Mouse (Mus musculus) heart, embryonic 14.5 days (tissue): ENCODE data around the gene Col26a1. TPM values are rescaled to one million over a fixed set of nuclear protein-coding genes. Genes with fewer than 3 reads are reported as not detected.

ENCODE experiments used
- ATAC-seq: fragments of 200-750 bp; cut with Nextera tagmentation; 2 replicates; pipeline ENCODE4 v1.8.0; 2017; ENCODE audit warnings: low read depth, moderate TSS enrichment; ENCODE audit not compliant: insufficient number of reproducible peaks, insufficient read depth, low FRiP score
- H3K27ac ChIP-seq, 2 experiments: fragments of 200-500 bp in 1 of 2; fragments of 300-500 bp in 1 of 2; sonication (generic) in 1 of 2; replicated peaks in 1 of 2; 2 replicates each; pipeline ENCODE4 v1.5.1; 2012 to 2014; ENCODE audit warnings: low read depth in 2 of 2, low read length in 2 of 2, control low read depth in 1 of 2, mild to moderate bottlenecking in 1 of 2, mixed read lengths in 1 of 2; ENCODE audit not compliant: control insufficient read depth in 1 of 2, insufficient read depth in 1 of 2
- H3K27me3 ChIP-seq: fragments of 300-500 bp; sonication (generic); 2 replicates; pipeline ENCODE4 v1.6.1; 2014; ENCODE audit warnings: mild to moderate bottlenecking, low read length, control low read depth; ENCODE audit not compliant: control insufficient read depth, insufficient read depth
- H3K36me3 ChIP-seq: fragments of 300-500 bp; sonication (generic); 2 replicates; pipeline ENCODE4 v1.6.1; 2014; ENCODE audit warnings: mild to moderate bottlenecking, control low read depth, low read length, mixed read lengths; ENCODE audit not compliant: control insufficient read depth, insufficient read depth
- H3K4me1 ChIP-seq, 2 experiments: fragments of 200-500 bp in 1 of 2; fragments of 300-500 bp in 1 of 2; sonication (generic) in 1 of 2; 2 replicates each; pipeline ENCODE4 v1.6.1; 2012 to 2014; ENCODE audit warnings: low read length in 2 of 2, control low read depth in 1 of 2, mixed read lengths in 1 of 2; ENCODE audit not compliant: control insufficient read depth in 2 of 2, insufficient read depth in 2 of 2
- H3K4me2 ChIP-seq: fragments of 300-500 bp; sonication (generic); 2 replicates; pipeline ENCODE4 v1.6.1; 2014; ENCODE audit warnings: mild to moderate bottlenecking, low read length
- H3K4me3 ChIP-seq, 2 experiments: fragments of 200-500 bp in 1 of 2; fragments of 300-500 bp in 1 of 2; sonication (generic) in 1 of 2; 2 replicates each; pipeline ENCODE4 v1.5.1; 2012 to 2014; ENCODE audit warnings: low read length in 2 of 2, mild to moderate bottlenecking in 2 of 2, control low read depth in 1 of 2, low read depth in 1 of 2, moderate library complexity in 1 of 2; ENCODE audit not compliant: control insufficient read depth in 1 of 2, insufficient read depth in 1 of 2
- H3K9ac ChIP-seq: fragments of 300-500 bp; sonication (generic); 2 replicates; pipeline ENCODE4 v1.6.1; 2014; ENCODE audit warnings: mild to moderate bottlenecking, low read length
- H3K9me3 ChIP-seq: fragments of 300-500 bp; sonication (generic); 2 replicates; pipeline ENCODE4 v1.6.1; 2016; ENCODE audit warnings: low read length, control low read depth; ENCODE audit not compliant: control insufficient read depth
- WGBS: fragments of 180-500 bp; shearing (Covaris S2); extraction: QIAGEN DNeasy Blood & Tissue Kit; methylation state at CpG from one replicate; pipeline ENCODE4 v1.1.7; 2014; 5-methylcytosine and 5-hydroxymethylcytosine counted together
- polyA plus RNA-seq: library from polyadenylated mRNA; unstranded; fragments of >200 nt; fragmentation: Nextera tagmentation; extraction: Ambion mirVana; gene quantifications from 2 replicates; pipeline ENCODE4 v1.2.1, GENCODE M21; 2014

Gene Col26a1
- polyA plus RNA-seq = 7.8 and 14.2 TPM in 2 replicates

DNA sequence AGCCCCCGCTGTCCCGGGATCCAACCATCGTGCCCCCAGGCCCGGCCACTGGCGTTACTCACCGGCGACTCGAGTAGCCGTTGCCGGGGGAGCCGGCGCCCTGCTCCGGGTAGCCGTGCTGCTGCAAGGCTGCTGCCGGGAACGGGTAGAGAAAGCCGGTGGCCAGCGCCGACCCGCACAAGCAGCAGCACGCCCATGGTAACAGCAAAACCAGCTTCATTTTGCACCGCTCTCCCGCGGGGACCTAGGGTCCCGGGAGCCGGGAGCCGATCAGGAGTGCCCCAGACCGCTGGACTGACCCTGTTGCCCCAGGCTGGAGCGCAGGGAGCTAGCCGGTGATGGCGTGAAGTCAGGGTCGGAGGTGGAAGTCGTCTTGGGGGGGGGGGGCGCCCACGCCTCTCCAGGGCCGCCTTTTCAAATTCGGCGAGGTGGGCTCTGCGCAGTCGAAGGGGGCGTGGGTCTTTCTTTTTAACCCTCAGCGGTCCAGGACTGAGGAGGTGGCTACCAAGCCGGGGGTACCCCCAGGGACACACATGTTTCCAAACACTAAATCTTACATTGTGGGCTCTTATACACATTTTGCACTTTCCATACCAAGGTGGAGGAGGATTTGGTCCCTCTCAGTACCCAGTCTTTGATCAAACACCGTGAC, at the start of gene Col26a1:
Gene Col26a1, minus strand, starts transcription at position 422 of the 652 bp plus-strand sequence.
- H3K9ac ChIP-seq = peak within 1 kb of the TSS; percentile 73
- peak within 1 kb of the TSS; percentile 48 to 53 for H3K4me3 ChIP-seq
- H3K9me3 ChIP-seq = no peaks in the 10 kb centered on the region
- no peaks in the 10 kb centered on the region for H3K36me3 ChIP-seq
- WGBS = 2% methylated on average over 41 of the region's 44 CpGs
- H3K27me3 ChIP-seq = peaks cover 31% of the 10 kb centered on the region
- peak within 1 kb of the TSS; percentile 82 for H3K4me2 ChIP-seq
- peaks cover 2 to 13% of the 10 kb centered on the region in 2 experiments; a peak in 3 of 4 replicates for H3K4me1 ChIP-seq
- H3K27ac ChIP-seq = no peak within 1 kb of the TSS
- ATAC-seq = no peak

DNA sequence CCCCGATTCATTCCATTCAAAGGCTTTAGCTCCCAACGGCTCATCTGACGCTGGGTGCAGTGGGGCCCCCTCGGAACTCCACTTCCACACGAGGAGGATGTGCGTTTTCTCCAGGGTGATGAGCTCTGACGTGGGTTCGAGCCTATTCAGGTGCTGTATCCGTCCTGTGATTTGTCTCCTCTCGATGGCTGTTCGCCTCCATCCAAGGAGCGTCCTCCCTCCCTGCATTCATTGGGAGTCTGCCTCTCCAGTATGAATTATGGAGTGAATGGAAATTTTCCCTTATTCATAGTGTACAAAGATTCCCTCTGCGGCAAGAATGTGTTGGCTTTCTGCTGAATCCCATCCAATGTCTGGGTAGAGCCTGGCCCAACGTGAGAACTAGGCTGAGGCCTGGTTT, 48.9 kb upstream of the Col26a1 start:
- no peak for ATAC-seq

DNA sequence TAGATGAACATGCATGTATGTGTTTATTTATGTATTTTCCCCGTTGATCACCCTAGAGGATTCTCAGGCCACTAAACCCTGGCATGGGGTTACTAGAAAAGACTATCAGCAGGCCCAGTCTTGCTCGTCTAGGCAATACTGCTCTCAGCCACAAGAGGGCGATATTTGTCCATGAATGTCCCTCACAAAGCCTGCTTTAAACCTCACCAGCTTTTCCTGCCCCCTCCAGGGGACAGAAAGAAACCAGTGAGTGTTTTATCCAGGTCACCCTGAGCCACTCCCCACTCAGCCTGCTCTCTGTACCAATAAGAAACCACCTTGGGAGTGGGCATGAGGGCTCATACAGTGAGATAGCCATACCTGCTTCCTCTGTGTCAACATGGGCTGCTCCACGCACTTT, 46.1 kb upstream of the Col26a1 start:
- WGBS = 18% methylated on average over 4 of the region's 4 CpGs
- no peaks in the 10 kb centered on the region; a peak in 1 of 4 replicates for H3K4me1 ChIP-seq
- no peaks in the 10 kb centered on the region for H3K9me3 ChIP-seq
- no peak overlapping the region for H3K9ac ChIP-seq
- H3K4me3 ChIP-seq = no peak overlapping the region
- no peaks in the 10 kb centered on the region for H3K27me3 ChIP-seq
- no peaks in the 10 kb centered on the region for H3K36me3 ChIP-seq
- H3K4me2 ChIP-seq = no peak overlapping the region
- ATAC-seq = peak; percentile 59; the same call in 1 of the 2 replicates
- no peak overlapping the region for H3K27ac ChIP-seq

More for the DNA sequence above, 48.9 kb upstream of the Col26a1 start:
- no peaks in the 10 kb centered on the region for H3K9me3 ChIP-seq
- H3K4me3 ChIP-seq = no peak overlapping the region
- no peak overlapping the region for H3K9ac ChIP-seq
- no peak overlapping the region for H3K4me2 ChIP-seq
- no peak overlapping the region for H3K27ac ChIP-seq
- H3K4me1 ChIP-seq = no peaks in the 10 kb centered on the region; a peak in 1 of 4 replicates
- no peaks in the 10 kb centered on the region for H3K27me3 ChIP-seq
- H3K36me3 ChIP-seq = no peaks in the 10 kb centered on the region
- WGBS = 82% methylated on average over 14 of the region's 14 CpGs

DNA sequence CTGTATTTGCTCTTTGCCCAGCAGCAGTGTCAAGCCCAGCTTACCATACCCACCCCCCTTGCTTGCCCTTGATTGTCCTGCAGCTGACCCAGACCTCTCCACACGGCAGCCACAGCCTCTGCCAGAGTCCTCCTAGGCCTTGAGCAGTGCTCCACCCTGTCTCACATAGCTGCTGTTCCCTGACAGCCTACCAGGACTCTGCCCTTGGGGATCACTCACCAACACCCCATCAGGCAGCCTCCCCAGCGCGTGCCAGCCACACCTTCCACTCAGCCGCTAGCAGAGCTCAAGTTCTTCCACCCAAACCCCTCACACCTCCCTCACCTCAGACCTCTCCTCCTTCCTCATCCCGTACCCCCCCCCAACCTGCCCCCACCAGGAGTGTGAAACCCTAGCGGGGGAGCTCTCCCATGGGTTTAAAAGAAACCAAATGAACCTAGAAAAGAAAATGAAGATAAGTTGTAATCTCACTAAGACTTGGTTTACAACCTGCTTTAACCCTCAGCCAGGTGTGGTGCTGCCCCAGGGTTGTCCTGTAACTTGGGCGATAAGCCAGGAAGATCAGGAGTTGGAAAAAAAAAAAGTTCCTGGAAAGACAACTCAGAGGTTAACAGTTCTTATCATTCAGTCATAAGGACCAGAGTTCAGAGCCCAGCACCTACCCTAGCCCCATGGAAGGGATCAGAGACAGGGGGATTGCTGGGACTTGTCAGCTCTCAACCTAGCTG, 40.9 kb upstream of the Col26a1 start:
- WGBS = 47% methylated on average over 7 of the region's 7 CpGs
- ATAC-seq = no peak

DNA sequence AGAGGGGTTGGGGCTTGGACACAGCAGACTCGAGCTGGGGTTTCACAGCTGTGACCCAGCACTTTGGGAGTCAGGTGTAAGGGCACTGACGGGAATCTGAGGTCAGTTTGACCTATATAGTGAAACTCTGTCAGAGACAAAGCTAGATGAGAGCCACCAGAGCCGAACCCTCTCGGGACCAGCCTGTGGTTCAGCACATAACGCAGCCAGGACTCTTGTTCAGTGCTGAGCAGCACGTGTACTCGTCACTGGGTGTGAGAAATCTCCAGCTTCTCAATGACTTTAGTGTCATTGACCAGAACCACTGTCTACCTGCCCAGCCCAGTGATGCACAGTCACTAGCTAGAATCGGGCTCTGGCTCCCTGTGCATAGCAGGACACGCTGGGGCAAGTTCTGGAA, 39.8 kb upstream of the Col26a1 start:
- Histone ChIP-seq H3K9me3 (no peaks in the 10 kb centered on the region), H3K27me3 (no peaks in the 10 kb centered on the region), H3K4me1 (peaks cover 5 to 6% of the 10 kb centered on the region in 2 experiments; a peak in 2 of 4 replicates), H3K9ac (no peak overlapping the region), H3K4me2 (no peak overlapping the region), H3K36me3 (no peaks in the 10 kb centered on the region), H3K27ac (no peak overlapping the region), H3K4me3 (no peak overlapping the region)
- no peak for ATAC-seq
- WGBS = 84% methylated on average over 9 of the region's 9 CpGs

More for the DNA sequence above, 40.9 kb upstream of the Col26a1 start:
- H3K27ac ChIP-seq = no peak overlapping the region
- no peak overlapping the region for H3K9ac ChIP-seq
- H3K36me3 ChIP-seq = no peaks in the 10 kb centered on the region
- no peaks in the 10 kb centered on the region for H3K9me3 ChIP-seq
- no peak overlapping the region for H3K4me2 ChIP-seq
- H3K4me3 ChIP-seq = no peak overlapping the region
- H3K4me1 ChIP-seq = peaks cover 5 to 6% of the 10 kb centered on the region in 2 experiments; a peak in 2 of 4 replicates
- no peaks in the 10 kb centered on the region for H3K27me3 ChIP-seq

DNA sequence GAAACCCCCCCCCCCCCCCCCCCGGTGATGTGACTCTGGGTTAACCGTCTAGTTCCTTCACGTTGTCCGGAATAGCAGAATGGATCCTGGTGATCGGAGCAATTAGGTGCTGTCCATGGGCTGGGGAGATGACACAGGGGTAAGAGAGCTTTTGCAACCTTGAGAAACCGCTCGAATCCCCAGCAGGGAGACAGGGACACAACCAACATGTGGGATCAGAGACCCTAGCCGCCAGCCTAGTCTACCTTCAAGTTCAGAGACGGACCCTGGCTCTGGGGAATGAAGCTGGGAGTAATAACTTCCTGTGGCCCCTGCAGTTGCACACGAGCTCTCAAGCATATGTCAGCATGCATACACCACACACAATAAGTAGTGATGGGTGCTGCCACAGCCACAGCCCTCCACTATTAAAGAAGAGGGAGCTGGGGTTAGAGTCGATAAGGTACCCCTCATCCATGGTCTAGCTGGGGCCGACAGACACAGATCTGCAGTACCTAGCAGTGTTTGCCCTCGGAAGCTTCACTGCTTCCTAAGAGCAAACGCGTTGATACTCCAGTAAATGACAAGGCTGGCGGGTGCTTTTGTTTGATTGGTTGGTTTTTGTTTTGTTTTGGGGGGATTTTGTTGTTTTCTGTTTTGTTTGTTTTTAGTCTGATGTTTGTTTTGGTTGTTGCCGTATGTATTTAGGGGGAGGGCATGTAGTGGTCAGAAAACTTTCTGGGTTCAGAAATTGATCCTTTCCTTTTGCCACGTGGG, 36.7 kb upstream of the Col26a1 start:
- ATAC-seq = no peak
- peaks cover 5 to 6% of the 10 kb centered on the region in 2 experiments; a peak in 2 of 4 replicates for H3K4me1 ChIP-seq
- H3K27ac ChIP-seq = no peak overlapping the region
- WGBS = 23% methylated on average over 17 of the region's 18 CpGs
- H3K4me3 ChIP-seq = peak overlapping the region; percentile 63 to 70
- H3K27me3 ChIP-seq = no peaks in the 10 kb centered on the region
- H3K36me3 ChIP-seq = no peaks in the 10 kb centered on the region
- no peaks in the 10 kb centered on the region for H3K9me3 ChIP-seq
- H3K9ac ChIP-seq = peak overlapping the region; percentile 81
- H3K4me2 ChIP-seq = peak overlapping the region; percentile 93
